Mouse (Mus musculus) adrenal gland, postnatal 4 days (tissue): ENCODE data around the gene Polg2. TPM values are rescaled to one million over a fixed set of nuclear protein-coding genes. Genes with fewer than 3 reads are reported as not detected.
"Not testable (repeated sequence)": the region's sequence is repeated elsewhere in the genome, so short reads cannot be mapped to it uniquely, and the experiment has no call there.

Experiments
- DNase-seq, 2 experiments: peaks; one replicate each; pipeline ENCODE4 v3.0.0; 2021 to 2022; ENCODE audit warnings: low spot score in 2 of 2, mixed read lengths in 2 of 2
- total RNA-seq, 2 experiments: library from RNA; stranded (reverse); gene quantifications; 2 replicates each; pipeline ENCODE4 v1.2.3; 2021

Polg2 gene
- total RNA-seq, 2 experiments from 2014 or later = 12.8 to 13.1 TPM

DNA sequence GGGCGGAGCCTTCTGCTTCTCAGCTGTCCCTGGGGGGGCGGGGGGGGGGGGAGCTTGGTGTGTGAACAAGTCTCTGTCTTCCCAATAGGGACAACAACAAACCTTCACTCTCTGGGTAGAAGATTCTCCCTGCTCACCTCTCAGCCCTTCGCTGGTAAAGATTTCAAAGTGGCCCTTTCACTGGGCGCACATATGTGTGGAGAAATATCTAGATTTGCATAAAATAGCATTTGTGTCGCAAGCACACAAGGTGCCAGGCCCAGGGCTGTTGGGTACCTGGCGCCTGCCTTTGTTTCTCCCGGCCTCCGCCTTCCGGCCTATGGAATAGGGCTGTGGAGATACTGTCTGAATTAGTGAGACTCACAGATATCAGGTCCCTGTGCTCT, 16.5 kb downstream of the Polg2 start:
- DNase-seq = no peak

DNA sequence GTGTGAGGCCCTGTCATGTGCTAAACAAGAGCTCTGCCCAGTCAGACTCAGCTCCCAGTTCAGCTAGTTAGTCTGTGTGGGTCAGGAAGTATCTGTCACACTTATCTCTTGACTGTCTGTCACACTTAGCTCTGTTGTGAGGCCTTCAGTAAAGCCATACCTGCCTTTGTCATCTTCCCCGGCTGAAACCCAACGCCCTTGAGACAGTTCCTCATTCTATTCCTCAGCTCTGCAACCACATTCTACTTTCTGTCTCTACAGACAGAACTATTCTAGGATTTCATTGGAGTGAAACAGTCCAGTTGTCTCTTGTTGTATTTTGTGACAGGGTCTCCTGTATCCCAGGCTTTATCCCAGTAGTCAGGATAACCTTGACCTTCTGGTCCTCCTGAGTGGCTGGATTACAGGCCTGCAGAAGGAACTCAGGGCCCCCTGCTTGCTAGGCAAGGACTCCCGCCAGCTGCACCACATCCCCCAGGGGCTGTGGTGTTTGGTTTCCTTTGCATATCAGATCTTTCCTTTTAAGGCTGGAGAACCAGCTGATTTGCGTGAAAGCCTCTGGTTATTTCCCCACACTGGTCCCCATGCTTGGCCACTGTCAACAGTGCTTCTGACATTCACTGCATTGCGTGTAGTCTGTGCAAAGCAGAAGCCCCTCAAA, 17.1 kb downstream of the Polg2 start:
- DNase-seq = no peak

DNA sequence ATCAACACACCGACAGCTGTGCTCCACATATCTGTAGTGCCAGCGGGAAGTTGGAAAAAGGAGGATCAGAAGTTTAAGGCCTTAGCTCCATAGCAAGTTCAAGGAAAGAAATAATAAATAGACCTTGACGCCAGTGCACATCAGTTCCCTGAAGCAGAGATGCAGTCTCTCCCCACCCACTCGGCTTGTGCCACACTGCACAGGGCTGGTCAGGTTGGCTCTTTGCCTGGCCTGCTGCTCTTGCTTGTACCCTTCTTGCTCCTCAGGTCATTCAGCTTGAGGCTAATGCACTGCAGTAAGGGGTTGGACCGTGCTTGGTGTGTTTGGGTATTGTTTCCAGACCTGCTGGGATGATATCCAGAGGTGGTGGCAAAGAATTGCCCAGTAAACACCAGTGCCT, 18.8 kb downstream of the Polg2 start:
- DNase-seq = no peak

DNA sequence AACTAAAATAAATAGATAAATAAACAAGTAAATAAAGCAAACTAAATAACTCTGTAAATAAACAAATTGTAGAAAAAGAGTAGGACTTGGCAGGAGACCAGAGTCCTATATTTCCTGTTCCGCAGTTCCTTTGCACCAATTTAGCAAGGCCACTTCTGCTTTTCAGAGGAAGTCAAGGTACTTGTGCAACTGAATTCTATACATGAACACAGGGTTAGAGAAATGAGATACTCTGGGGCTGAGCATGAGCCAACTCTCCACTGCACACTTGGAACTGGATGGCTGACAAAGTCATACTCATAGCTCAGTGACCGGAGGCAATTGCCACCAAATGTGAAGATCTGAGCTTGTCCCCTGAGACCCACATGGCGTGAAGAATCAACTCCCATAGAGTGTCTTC, 20.3 kb downstream of the Polg2 start:
- DNase-seq = no peak

DNA sequence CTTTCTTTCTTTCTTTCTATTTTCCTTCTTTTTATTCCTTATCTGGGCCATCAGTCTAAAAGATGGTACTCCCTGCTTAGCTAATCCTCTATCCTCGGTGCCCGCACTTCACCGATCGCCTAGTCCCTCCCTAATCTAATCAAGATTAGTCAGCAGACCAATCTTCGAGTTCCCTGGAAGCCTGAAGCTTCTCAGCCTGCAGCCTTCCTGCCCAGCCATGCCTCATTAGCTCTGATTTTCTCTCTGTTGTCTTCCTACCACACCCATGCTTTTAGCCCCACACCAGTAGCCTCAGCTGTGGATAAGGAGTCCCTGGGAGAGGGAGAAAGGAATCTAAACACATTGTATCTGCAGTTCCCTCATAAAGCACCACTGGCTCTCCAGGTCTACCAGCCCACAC, 23.8 kb downstream of the Polg2 start:
- no peak for DNase-seq

DNA sequence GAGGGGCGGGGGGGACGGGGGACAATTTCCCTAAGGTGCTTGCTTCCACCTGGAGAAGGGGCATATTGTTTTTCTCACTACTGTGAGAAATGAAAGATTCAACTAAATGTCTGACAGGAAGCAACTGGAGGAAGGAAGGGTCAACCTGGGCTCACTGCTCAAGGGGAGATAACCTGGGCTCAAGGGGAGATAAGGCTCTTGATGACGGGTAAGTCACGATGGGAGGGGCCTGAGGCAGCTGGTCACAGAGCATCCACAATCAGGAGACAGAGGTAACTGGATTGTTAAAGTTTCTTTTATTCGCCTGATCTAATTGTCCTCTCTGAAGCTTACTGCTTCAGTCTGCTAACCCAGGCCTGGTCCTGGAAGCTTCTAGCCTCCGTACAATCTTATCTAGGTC, 26.0 kb downstream of the Polg2 start:
- no peak for DNase-seq

DNA sequence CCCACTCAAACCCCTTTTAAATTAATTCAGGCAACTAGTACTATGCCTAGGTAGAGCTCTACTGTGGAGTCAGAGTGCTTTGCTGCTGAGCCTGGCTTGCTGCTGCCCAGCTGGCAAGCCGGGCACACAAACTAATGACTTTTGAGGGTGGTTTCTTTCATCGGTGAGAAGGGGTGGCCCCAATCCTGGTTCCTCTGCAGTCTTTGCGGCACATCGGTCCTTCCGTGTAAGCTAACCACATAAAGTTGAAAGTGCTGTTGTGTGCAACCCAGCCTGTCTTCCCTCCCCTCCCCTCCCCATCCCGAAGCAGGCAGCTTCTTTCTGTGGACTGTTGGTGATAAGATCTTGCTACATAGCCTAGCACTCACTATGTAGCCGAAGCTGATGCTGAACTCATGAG, 27.2 kb downstream of the Polg2 start:
- no peak for DNase-seq

DNA sequence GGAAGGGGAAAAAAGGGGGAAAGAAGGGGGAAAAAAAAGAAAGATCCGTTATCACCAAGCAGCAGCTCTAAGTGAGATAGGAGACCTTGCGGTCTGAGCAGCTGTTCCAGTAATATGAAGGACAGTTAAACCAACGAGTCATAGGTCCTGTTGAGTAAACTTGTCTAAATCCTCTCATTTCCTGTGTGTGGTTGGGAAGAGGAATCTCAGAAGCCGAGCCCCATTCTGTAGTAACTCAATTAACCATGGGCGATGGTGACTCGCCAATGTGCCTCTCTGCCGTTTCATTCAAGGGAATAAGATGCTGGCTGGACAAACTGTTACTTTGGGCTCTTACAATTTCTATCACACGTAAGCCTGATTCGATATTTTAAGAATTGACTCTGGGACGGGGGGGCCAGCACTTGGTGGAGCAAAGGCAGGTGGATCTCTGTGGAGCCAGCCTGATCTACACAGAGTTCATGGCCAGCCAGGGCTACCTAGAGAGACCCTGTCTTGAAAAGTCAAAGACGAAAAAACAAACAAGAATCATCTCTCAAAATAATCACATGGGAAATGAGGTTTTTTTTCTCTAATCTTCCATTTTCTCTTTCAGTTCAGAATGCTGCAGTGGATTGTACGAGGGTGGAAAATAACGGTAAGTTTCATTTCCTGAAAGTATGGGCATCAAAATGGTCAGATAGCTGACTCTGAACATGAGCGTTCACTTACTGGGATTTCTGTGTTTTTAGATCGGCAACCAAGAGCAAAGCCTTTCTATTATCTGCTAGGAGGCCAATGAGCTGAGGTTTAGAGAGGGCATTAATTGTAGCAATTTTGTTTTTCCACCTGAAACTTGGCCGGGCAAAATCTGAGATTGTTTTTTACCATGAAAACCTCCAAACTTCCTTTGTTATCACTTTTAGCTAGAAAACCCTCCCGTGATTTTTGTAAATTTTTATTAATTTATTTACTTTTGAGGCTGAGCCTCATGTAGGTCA, 28.0 kb downstream of the Polg2 start, which contains the start of gene Milr1:
TSS of gene Milr1 (plus strand) at position 188 of the 980 bp plus-strand sequence.
- no peak for DNase-seq

DNA sequence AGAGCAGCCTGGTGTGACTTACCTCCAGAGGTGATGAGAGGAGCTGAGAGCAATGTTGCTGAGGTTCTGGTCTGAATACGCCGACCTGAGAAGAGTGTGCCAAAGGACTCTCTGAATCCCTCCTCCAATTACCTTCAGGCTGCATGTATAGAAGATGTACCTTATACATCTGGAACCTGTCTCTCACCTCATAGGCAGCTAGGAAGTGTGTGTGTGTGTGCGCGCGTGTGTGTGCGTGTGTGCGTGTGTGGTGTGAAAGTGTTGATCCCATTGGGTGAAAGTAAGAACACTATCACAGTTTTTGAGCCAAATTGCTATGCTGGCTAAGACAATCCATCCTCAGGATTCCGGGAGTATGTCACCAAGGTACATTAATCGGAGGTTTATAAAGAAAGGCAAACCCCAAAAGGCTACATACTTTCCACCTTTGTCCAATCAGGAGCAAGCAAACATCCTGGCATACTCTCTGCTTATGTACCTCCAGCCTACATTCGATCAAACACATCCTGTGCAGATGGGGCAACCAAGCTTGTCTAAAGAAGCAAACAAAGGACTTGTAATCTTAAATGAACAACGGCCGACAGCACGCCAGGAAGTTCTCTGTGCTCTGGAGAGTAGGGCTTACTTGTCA, 29.1 kb downstream of the Polg2 start, which contains the start of gene Pecam1:
TSS of gene Pecam1 (minus strand) at position 508 of the 631 bp plus-strand sequence.
- no peak for DNase-seq

DNA sequence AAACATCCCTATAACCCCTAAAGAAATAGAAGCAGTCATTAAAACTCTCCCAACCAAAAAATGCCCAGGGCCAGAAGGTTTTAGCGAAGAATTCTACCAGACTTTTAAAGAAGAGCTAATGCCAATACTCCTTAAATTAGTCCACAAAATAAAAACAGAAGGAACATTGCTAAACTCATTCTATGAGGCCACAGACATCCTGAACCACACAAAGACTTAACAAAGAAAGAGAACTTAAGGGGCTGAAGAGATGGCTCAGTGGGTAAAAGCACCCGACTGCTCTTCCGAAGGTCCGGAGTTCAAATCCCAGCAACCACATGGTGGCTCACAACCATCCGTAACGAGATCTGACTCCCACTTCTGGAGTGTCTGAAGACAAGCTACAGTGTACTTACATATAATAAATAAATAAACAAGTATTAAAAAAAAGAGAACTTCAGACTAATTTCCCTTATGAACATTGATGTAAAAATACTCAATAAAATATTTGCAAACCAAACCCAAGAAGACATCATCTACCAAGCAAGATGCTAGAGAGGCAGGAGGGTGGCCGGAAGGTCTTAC, 29.7 kb downstream of the Polg2 start:
- DNase-seq = not testable (repeated sequence)

DNA sequence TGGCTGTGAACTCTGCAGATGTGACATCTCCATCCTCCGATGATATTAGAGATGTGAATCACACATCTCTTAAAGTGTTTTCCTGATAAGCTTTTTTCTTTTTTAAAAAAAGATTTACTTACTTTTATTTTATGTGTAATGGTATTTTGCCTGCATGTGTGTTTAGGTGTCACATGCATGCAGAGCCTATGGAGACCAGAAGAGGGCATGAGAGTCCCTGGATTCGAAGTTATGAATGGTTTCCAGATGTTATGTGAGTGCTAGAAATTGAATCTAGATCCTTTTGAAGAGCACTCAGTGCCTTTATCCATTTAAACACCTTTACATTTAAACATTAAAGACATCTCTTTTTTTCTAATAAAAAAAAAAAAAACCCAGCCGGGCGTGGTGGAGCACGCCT, 34.4 kb downstream of the Polg2 start:
- no peak for DNase-seq

DNA sequence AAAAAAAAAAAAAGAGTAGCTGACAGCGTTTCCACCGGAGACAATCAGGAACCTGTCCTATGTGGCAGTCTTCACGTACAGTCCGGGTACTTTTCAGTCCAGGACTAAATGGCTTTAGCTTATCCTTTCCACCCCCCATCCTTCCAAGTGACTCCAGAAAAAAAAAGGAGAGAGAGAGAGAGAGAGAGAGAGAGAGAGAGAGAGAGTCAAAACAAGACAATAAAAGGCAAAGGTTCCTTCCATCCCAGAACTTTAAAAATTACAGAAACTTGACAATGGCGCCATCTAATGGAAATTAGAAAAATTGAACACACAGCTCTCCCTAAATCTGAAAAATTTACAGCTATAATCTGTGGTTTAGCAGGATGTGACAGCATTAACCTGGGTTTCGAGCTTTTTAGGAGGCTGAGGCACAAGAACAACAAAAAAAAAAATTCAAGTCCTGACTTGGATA, 36.9 kb downstream of the Polg2 start:
- no peak for DNase-seq

DNA sequence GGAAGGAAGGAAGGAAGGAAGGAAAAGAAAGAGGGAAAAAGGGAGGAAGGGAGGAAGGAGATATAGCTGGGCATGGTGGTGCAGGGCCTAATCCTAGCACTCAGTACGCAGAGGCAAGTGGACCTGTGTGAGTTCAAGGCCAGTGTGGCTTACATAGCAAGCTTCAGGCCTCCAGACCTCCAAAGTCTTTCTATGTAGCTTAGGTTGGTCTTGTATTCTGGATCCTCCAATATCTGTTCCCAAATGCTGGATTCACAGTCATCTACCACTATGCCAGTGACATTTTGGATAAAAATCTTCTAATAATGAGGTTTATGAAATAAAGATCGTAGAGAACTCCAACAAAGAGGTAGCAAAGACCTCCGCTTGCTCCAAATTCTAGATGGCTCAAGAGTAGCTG, 37.5 kb downstream of the Polg2 start:
- no peak for DNase-seq

DNA sequence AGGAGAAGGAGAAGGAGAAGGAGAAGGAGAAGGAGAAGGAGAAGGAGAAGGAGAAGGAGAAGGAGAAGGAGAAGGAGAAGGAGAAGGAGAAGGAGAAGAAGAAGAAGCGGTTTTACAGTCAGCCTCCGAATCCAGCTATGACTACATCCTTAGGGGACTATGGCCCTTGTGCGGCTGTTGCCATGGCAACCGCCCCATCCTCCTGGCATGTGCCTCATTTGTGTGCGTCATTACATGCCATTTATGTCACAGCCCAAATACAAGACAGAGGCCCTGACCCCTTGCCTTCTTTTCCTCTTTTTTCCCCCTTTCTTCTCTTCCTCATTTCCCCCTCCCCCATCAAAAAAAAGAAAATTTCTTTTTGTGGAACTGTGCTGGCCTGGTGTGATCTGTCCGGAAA, 38.1 kb downstream of the Polg2 start:
- no peak for DNase-seq

DNA sequence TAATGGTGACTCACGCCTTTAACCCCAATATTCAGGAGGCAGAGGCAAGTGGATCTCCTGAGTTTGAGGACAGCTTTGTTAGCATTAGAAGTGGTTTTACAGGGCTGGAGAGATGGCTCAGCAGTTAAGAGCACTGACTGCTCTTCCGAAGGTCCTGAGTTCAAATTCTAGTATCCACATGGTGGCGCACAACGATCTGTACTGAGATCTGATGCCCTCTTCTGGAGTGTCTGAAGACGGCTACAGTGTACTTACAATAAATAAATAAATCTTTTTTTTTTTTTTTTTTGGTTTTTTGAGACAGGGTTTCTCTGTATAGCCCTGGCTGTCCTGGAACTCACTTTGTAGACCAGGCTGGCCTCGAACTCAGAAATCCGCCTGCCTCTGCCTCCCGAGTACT, 38.6 kb downstream of the Polg2 start:
- DNase-seq = not testable (repeated sequence)

DNA sequence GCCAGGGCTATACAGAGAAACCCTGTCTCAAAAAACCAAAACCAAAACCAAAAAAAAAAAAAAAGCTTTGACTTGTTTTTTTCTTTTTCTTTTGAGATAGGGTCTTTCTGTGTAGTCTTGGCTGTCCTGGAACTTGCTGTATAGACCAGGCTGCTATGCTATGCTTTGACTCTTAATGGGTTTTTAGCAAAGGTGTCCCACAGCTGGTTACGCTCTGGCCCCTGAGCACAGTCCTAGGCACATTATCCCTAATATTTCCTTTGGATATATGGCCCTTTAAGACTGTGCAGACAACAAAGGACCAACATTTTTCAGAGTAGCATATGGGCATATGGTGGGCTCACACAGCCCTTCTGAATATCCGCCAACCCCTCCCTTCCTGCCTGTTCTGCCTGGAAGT, 40.2 kb downstream of the Polg2 start:
- DNase-seq = no peak

DNA sequence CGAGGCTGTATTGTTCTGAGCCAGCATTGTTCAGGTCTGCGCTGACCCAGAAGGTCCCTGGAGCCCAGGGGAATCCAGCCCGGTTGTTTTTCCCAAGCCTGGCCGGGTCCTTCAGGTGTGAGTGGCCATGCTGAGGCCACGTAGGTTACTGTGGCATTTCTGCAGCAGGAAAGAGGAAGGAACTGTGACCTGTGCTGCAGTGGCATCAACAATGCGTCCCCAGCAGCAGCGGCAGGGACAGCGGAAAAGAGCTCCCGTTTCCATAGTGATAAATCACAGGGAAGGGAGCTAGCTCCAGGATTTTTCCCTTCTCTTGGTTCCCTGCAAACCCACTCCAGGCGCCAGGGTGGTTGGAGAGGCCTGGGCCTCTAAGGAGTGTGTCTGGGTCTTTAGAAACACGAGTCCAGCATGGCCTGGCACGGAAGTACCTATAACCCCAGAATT, 42.1 kb downstream of the Polg2 start:
- no peak for DNase-seq

DNA sequence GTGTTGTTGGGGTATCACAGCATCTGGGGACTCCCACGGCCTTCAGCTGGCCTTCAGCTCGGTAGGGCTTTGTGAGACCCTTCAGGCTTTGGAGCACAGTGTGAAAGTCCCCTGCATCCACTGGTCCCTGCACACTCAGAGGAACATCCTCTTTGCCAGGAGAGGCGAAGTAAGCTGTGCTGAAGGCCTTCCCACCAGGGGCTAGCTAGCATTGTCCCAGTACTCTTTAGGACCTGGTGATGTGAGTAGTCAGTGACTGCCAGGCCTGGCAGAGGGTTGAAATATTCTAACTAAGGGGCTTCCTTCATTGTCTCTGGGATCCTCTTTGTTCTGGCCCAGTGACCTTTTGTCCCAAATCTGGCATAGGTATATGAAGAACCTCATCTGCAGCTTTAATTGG, 42.7 kb downstream of the Polg2 start:
- DNase-seq = no peak

DNA sequence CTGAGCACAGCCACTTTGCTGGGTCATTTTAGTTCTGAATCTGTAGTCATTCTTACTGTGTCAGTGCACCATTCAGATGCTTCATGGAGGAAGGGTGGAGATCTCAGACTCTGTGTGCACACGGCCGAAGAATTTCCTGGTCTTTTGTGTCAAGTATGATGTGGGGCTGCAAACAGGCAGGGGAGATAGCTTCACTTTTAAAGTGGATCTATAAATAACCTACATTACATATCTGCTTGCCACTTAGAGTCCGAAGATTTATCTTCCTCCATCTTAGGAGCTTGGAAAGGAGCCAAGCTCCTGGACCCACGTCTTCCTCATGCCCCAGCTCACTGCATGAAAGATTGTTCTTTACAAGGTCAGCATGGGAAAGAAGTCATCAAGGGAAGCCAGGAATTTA, 48.6 kb downstream of the Polg2 start:
- no peak for DNase-seq

DNA sequence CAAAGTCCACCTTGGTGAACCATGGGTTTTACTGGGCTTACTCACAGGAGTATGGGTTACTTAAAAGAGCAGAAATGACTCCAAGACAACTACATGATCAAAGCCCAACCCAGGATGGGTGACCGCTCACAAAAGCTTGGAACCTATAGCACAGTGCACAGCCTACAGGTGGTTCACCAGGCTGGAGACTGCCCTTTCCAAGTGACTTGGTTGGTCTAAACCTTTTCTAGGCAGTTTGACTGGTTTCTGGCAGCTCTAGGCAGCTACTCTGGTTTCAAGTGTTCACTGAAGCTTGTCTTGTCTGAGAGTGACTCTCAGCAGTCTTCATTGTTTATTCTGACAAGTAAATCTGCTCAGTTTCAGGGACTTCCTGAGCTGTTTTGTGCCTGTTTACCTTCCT, 49.7 kb downstream of the Polg2 start:
- no peak for DNase-seq
